Mouse (Mus musculus) Patski (cell line): Measurements from ENCODE around the gene Lrig3. TPM values are rescaled to one million over a fixed set of nuclear protein-coding genes. Genes with fewer than 3 reads are reported as not detected.

Experiments
- ATAC-seq: fragments of 100-300 bp; one replicate; pipeline ENCODE4 v1.8.0; 2021
- CTCF ChIA-PET: fragments of 350-600 bp; sonication (Branson Sonifier 250); formaldehyde crosslinking; loops from one replicate; lab custom pipeline; 2022; ENCODE audit warnings: inconsistent platforms; lab: Charles Lee
- POLR2A ChIA-PET: fragments of 350-600 bp; sonication (Branson Sonifier 250); formaldehyde crosslinking; loops from one replicate; lab custom pipeline; 2022; ENCODE audit warnings: antibody characterized with exemption, inconsistent platforms; lab: Charles Lee
- DNase-seq: peaks from one replicate; pipeline ENCODE4 v3.0.0-alpha.2; 2011; ENCODE audit warnings: low read depth, low spot score
- H3K27me3 ChIP-seq: fragments of 371-371 bp; one replicate; pipeline ENCODE4 v1.5.1; 2021
- CTCF ChIP-seq: fragments of 100-300 bp; IDR thresholded peaks from one replicate; pipeline ENCODE4 v1.5.1; 2021
- in situ Hi-C: fragments of 300-500 bp; cut with MboI; formaldehyde crosslinking; loops from 3 replicates; pipeline ENCODE4 v1.11.1; 2018; ENCODE audit warnings: low pct_unique_long_range_greater_than_20kb, mixed read lengths
- polyA plus RNA-seq: library from polyadenylated mRNA; unstranded; gene quantifications from one replicate; pipeline ENCODE4 v1.2.3, GENCODE M21; 2021

Lrig3 gene
- 41.9 TPM for polyA plus RNA-seq

- in situ Hi-C loops = no loop called here
- H3K27me3 ChIP-seq = no peaks in the 10 kb centered on the region
- peak; percentile 88 for ATAC-seq
- CTCF ChIA-PET = interaction anchor here (1.1 to 2.0 kb wide), 3 partner anchors 12 to 24 kb away, joined by 3 to 6 read pairs (median 4); no protein-coding TSS in a partner anchor
- POLR2A ChIA-PET = interaction anchor here (0.8 to 0.9 kb wide), 2 partner anchors 17 to 49 kb away, joined by 3 read pairs; no protein-coding TSS in a partner anchor
- no peak for DNase-seq
- TF ChIP-seq CTCF = no peak
Measured at GRCm38 (mm10) chr10:125965968-125966480, at the start of gene Lrig3. Gene Lrig3 (plus strand): TSS chr10:125966168.

DNA sequence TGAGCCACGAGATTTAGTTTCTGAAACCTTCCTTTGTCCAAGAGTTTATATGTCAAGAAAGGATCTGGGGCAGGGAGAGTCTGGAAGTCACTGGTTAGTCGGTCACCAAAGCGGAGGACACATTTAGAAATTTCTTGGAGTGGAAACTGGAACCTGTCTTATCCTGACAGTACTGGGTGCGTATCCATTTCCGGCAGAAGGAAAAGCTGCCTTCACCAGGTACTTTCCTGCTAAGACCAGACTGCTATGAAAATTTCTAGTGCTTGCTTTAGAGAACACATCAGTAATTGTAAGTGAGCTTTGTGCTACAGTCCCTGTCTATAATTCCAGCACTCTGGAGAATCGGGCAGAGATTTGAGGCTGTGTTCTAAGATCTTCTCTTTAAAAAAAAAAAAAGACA lies 49.2 kb upstream of the Lrig3 start:
- no peak for ATAC-seq
- no peaks in the 10 kb centered on the region for H3K27me3 ChIP-seq
- ChIA-PET CTCF (no interaction called here), POLR2A (interaction anchor here (0.6 kb wide), 2 partner anchors 133 to 609 kb away, joined by 3 to 4 read pairs; no protein-coding TSS in a partner anchor)
- in situ Hi-C loops = no loop called here
- DNase-seq = no peak
- TF ChIP-seq CTCF = no peak

- POLR2A ChIA-PET = interaction anchor here (0.6 kb wide), 1 partner anchor 609 kb away, joined by 3 read pairs; no protein-coding TSS in a partner anchor
- ATAC-seq (peak; percentile 73), DNase-seq (no peak)
- CTCF ChIA-PET = no interaction called here
- no peak for TF ChIP-seq CTCF
- in situ Hi-C loops = no loop called here
- no peaks in the 10 kb centered on the region for H3K27me3 ChIP-seq
Measured at GRCm38 (mm10) chr10:125917436-125917871, 48.5 kb upstream of the Lrig3 start.

DNA sequence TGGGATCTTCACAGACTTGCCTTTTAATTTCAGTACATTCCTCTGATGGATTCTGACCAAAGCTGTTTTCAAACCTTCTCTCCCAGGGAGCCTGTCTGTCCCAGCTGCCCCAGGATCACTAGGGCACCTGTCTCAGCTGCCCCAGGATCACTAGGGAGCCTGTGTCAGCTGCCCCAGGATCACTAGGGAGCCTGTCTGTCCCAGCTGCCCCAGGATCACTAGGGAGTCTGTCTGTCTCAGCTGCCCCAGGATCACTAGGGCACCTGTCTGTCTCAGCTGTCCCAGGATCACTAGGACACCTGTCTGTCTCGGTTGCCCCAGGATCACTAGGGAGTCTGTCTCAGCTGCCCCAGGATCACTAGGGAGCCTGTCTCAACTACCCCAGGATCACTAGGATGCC lies 47.0 kb upstream of the Lrig3 start:
- CTCF ChIA-PET = no interaction called here
- DNase-seq (no peak), ATAC-seq (no peak)
- H3K27me3 ChIP-seq = no peaks in the 10 kb centered on the region
- in situ Hi-C loops = no loop called here
- POLR2A ChIA-PET = no interaction called here
- no peak for TF ChIP-seq CTCF

GRCm38 (mm10) chr10:125921654-125922446 lies 44.1 kb upstream of the Lrig3 start:
- DNase-seq = no peak
- ChIA-PET CTCF (no interaction called here), POLR2A (no interaction called here)
- H3K27me3 ChIP-seq = no peaks in the 10 kb centered on the region
- no peak for ATAC-seq
- no peak for TF ChIP-seq CTCF
- in situ Hi-C loops = no loop called here

GRCm38 (mm10) chr10:125929961-125930360 lies 36.0 kb upstream of the Lrig3 start:
- POLR2A ChIA-PET = no interaction called here
- CTCF ChIA-PET = interaction anchor here (1.4 kb wide), 1 partner anchor 9 kb away, joined by 7 read pairs; no protein-coding TSS in a partner anchor
- in situ Hi-C loops = no loop called here

GRCm38 (mm10) chr10:125933388-125933787 lies 32.6 kb upstream of the Lrig3 start:
- no peaks in the 10 kb centered on the region for H3K27me3 ChIP-seq
- ATAC-seq = no peak
- DNase-seq = no peak
- CTCF ChIA-PET = interaction anchor here (0.9 to 1.8 kb wide), 3 partner anchors 9 to 19 kb away, joined by 3 to 6 read pairs (median 3); no protein-coding TSS in a partner anchor
- no peak for TF ChIP-seq CTCF
- POLR2A ChIA-PET = interaction anchor here (1.2 kb wide), 1 partner anchor 35 kb away, joined by 3 read pairs; no protein-coding TSS in a partner anchor
- in situ Hi-C loops = no loop called here

More at GRCm38 (mm10) chr10:125929961-125930360, 36.0 kb upstream of the Lrig3 start:
- TF ChIP-seq CTCF = no peak
- no peaks in the 10 kb centered on the region for H3K27me3 ChIP-seq
- no peak for ATAC-seq
- DNase-seq = no peak

- H3K27me3 ChIP-seq = no peaks in the 10 kb centered on the region
- no peak for TF ChIP-seq CTCF
- no peak for ATAC-seq
- CTCF ChIA-PET = interaction anchor here (1.5 to 1.8 kb wide), 2 partner anchors 14 to 18 kb away, joined by 3 to 6 read pairs; no protein-coding TSS in a partner anchor
- in situ Hi-C loops = no loop called here
- DNase-seq = no peak
- POLR2A ChIA-PET = interaction anchor here (0.6 to 1.2 kb wide), 2 partner anchors 27 to 35 kb away, joined by 3 to 5 read pairs; no protein-coding TSS in a partner anchor
Measured at GRCm38 (mm10) chr10:125934095-125934494, 31.9 kb upstream of the Lrig3 start.

- DNase-seq = no peak
- CTCF ChIA-PET = interaction anchor here (0.9 to 2.3 kb wide), 4 partner anchors 9 to 23 kb away, joined by 3 to 7 read pairs (median 5); no protein-coding TSS in a partner anchor
- no peaks in the 10 kb centered on the region for H3K27me3 ChIP-seq
- POLR2A ChIA-PET = interaction anchor here (0.9 kb wide), 1 partner anchor 30 kb away, joined by 6 read pairs; no protein-coding TSS in a partner anchor
- in situ Hi-C loops = no loop called here
- ATAC-seq = no peak
- no peak for TF ChIP-seq CTCF
Measured at GRCm38 (mm10) chr10:125937517-125938497, 28.2 kb upstream of the Lrig3 start.
